Mouse (Mus musculus) MEL (cell line): Measurements from ENCODE around the gene Gm12248.

Experiments used
- CTCF ChIP-seq, 3 experiments: IDR thresholded peaks in 2 of 3; conservative IDR thresholded peaks in 1 of 3; 2 replicates each; pipeline ENCODE4 v1.5.1; 2011 to 2012; ENCODE audit warnings: low read length in 3 of 3, low read depth in 2 of 3, mild to moderate bottlenecking in 2 of 3, improper control_type of control experiment in 1 of 3, inconsistent platforms in 1 of 3, mixed read lengths in 1 of 3, moderate library complexity in 1 of 3; ENCODE audit not compliant: control insufficient read depth in 1 of 3, insufficient read depth in 1 of 3, poor library complexity in 1 of 3, severe bottlenecking in 1 of 3
- EP300 ChIP-seq, 2 experiments: IDR thresholded peaks; 2 replicates each; pipeline ENCODE4 v1.6.1; 2011; ENCODE audit warnings: improper control_type of control experiment in 2 of 2, low read length in 2 of 2, low read depth in 1 of 2, mild to moderate bottlenecking in 1 of 2
- GABPA ChIP-seq: IDR thresholded peaks from 2 replicates; pipeline ENCODE4 v1.6.1; 2012; ENCODE audit warnings: low read depth, mild to moderate bottlenecking, inconsistent platforms, low read length, improper control_type of control experiment, moderate library complexity
- KAT2A ChIP-seq: conservative IDR thresholded peaks from 2 replicates; pipeline ENCODE4 v1.6.1; 2012; ENCODE audit warnings: low read depth, low read length, improper control_type of control experiment, inconsistent platforms
- MXI1 ChIP-seq: IDR thresholded peaks from 2 replicates; pipeline ENCODE4 v1.6.1; 2011; ENCODE audit warnings: mild to moderate bottlenecking, low read depth, low read length, improper control_type of control experiment
- MYC ChIP-seq: IDR thresholded peaks from 2 replicates; pipeline ENCODE4 v1.6.1; 2011; ENCODE audit warnings: low read depth, mild to moderate bottlenecking, low read length, improper control_type of control experiment, moderate library complexity
- NELFE ChIP-seq: IDR thresholded peaks from 2 replicates; pipeline ENCODE4 v1.6.1; 2011; ENCODE audit warnings: low read depth, low read length, improper control_type of control experiment
- POLR2A ChIP-seq, 2 experiments: IDR thresholded peaks; 2 replicates each; pipeline ENCODE4 v1.6.1; 2011 to 2012; ENCODE audit warnings: low read length in 2 of 2, mild to moderate bottlenecking in 2 of 2, control low read depth in 1 of 2, improper control_type of control experiment in 1 of 2, low read depth in 1 of 2, moderate library complexity in 1 of 2; ENCODE audit not compliant: control insufficient read depth in 1 of 2, insufficient read depth in 1 of 2, poor library complexity in 1 of 2
- TAL1 ChIP-seq: IDR thresholded peaks from 2 replicates; pipeline ENCODE4 v1.6.1; 2012; ENCODE audit warnings: mild to moderate bottlenecking, inconsistent platforms, low read length, moderate library complexity, mixed read lengths
- TCF12 ChIP-seq: IDR thresholded peaks from 2 replicates; pipeline ENCODE4 v1.6.1; 2014; ENCODE audit warnings: low read depth, mild to moderate bottlenecking, inconsistent platforms, low read length, improper control_type of control experiment, moderate library complexity

DNA sequence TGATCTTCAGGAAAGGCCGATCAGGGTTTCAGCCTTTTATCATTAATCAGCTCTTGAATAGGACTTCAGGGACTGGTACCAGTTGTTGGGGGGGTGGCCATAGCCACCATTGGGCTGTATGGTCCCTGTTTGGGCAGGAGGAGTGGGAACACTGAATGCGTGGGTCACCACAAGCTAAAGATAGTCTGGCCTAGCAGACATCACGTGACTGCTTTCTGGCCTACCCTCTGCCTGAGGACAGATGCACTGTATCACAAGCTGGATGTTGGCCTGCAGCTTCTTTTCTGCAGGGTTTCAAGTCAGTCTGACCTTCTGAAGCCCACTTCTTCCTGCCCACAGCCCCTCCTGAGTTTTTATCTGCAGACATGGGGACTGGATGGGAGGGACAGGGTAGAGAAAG is 59.3 kb downstream of the Gm12248 start:
- no peak for TF ChIP-seq TCF12
- TF ChIP-seq MYC = no peak
- no peak for TF ChIP-seq TAL1
- TF ChIP-seq POLR2A (IDR thresholded peaks at IDR 0.05; ENCODE audit: control insufficient read depth in 1 of 2, insufficient read depth in 1 of 2, low read depth in 1 of 2, low read length in 2 of 2, poor library complexity in 1 of 2) = no peak
- no peak for TF ChIP-seq KAT2A
- TF ChIP-seq CTCF (IDR thresholded peaks at IDR 0.05 in 2 of 3, conservative IDR thresholded peaks at IDR 0.05 in 1 of 3; ENCODE audit: control insufficient read depth in 1 of 3, insufficient read depth in 1 of 3, low read depth in 2 of 3, low read length in 3 of 3, poor library complexity in 1 of 3, severe bottlenecking in 1 of 3) = no peak
- no peak for TF ChIP-seq GABPA
- TF ChIP-seq MXI1 = no peak
- TF ChIP-seq NELFE = no peak
- no peak for TF ChIP-seq EP300 (IDR thresholded peaks at IDR 0.05; ENCODE audit: low read depth in 1 of 2, low read length in 2 of 2)
